Mouse (Mus musculus) olfactory bulb, adult 2 months (tissue): ENCODE data around the gene Ctsm.
"Not testable (repeated sequence)": the region's sequence is repeated elsewhere in the genome, so short reads cannot be mapped to it uniquely, and the experiment has no call there.

Experiments
- CTCF ChIP-seq: fragments of 200-500 bp; IDR thresholded peaks from 2 replicates; pipeline ENCODE4 v1.5.1; 2012; ENCODE audit warnings: low read depth, mild to moderate bottlenecking, low read length, moderate library complexity; ENCODE audit not compliant: insufficient read depth
- POLR2A ChIP-seq: fragments of 200-500 bp; IDR thresholded peaks from 2 replicates; pipeline ENCODE4 v1.6.1; 2012; ENCODE audit warnings: mild to moderate bottlenecking, low read depth, low read length, moderate library complexity; ENCODE audit not compliant: insufficient read depth

- TF ChIP-seq POLR2A, CTCF: not testable (repeated sequence)
These were observed 26.4 kb upstream of the Ctsm start, which contains the start of gene Gm49352 for GRCm38 (mm10) chr13:61568074-61568473.
